Mouse (Mus musculus) kidney, adult 2 months (tissue): ENCODE data around the gene Ms4a13.

Source experiments
- CTCF ChIP-seq: fragments of 200-500 bp; conservative IDR thresholded peaks from 2 replicates; pipeline ENCODE4 v1.5.1; 2011; ENCODE audit warnings: low read depth, mild to moderate bottlenecking, control low read depth, low read length, moderate library complexity, mixed read lengths; ENCODE audit not compliant: insufficient read depth, insufficient read length
- POLR2A ChIP-seq: fragments of 200-500 bp; IDR thresholded peaks from one replicate; pipeline ENCODE4 v1.6.1; 2011; ENCODE audit warnings: low read depth, low read length, control low read depth

DNA sequence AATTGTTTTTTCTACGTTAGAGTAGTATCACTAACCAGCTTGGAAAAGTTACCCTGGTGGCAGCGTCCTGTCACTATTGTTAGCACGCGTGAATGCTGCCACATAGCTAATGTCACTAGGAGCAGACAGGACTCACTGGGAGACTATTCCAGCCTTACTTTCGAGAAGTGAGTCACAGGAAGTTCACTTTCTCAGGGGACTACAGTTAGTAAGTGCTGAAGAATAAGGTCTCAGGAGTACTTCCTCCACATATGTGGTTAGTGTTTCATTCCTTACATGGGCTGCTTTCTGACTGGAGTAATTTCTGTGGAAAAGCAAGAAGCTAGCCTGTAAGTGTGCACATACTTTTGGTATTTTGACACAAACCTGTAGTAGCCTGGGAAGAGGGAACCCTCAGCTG is 37.7 kb upstream of the Ms4a13 start:
- TF ChIP-seq CTCF (no peak), POLR2A (no peak)
